Mouse (Mus musculus): Measurements from ENCODE around the gene Olfr1032. TPM values are rescaled to one million over a fixed set of nuclear protein-coding genes. Genes with fewer than 3 reads are reported as not detected.

Olfr1032 gene
- polyA plus RNA-seq, 1 experiment from 2014 or later: not detected

Other genes with a start within 250 kb of the Olfr1032 start
- not detected in 2 replicates for gene Olfr1012, start 242.8 kb upstream of the Olfr1032 start, polyA plus RNA-seq (2014; fragmentation: Nextera tagmentation; extraction: Ambion mirVana)
- not detected in 2 replicates for gene Olfr1013, start 238.4 kb upstream of the Olfr1032 start, polyA plus RNA-seq (2014; fragmentation: Nextera tagmentation; extraction: Ambion mirVana)
- not detected in 2 replicates for gene Olfr1014, start 232.8 kb upstream of the Olfr1032 start, polyA plus RNA-seq (2014; fragmentation: Nextera tagmentation; extraction: Ambion mirVana)
- not detected in 2 replicates for gene Olfr1015, start 223.5 kb upstream of the Olfr1032 start, polyA plus RNA-seq (2014; fragmentation: Nextera tagmentation; extraction: Ambion mirVana)
- gene Olfr1016, start 203.0 kb upstream of the Olfr1032 start, polyA plus RNA-seq (2014; fragmentation: Nextera tagmentation; extraction: Ambion mirVana): not detected in 2 replicates
- gene Olfr1018, start 187.1 kb upstream of the Olfr1032 start, polyA plus RNA-seq (2014; fragmentation: Nextera tagmentation; extraction: Ambion mirVana): not detected in 2 replicates
- gene Olfr1019, start 160.1 kb upstream of the Olfr1032 start, polyA plus RNA-seq (2014; fragmentation: Nextera tagmentation; extraction: Ambion mirVana): not detected in 2 replicates
- not detected in 2 replicates for gene Olfr1020, start 158.5 kb upstream of the Olfr1032 start, polyA plus RNA-seq (2014; fragmentation: Nextera tagmentation; extraction: Ambion mirVana)
- gene Olfr1022, start 136.9 kb upstream of the Olfr1032 start, polyA plus RNA-seq (2014; fragmentation: Nextera tagmentation; extraction: Ambion mirVana): not detected in 2 replicates
- not detected in 2 replicates for gene Olfr1023, start 119.9 kb upstream of the Olfr1032 start, polyA plus RNA-seq (2014; fragmentation: Nextera tagmentation; extraction: Ambion mirVana)
- gene Olfr1024, start 100.5 kb upstream of the Olfr1032 start, polyA plus RNA-seq (2014; fragmentation: Nextera tagmentation; extraction: Ambion mirVana): not detected in 2 replicates
- not detected in 2 replicates for gene Olfr1025-ps1, start 90.3 kb upstream of the Olfr1032 start, polyA plus RNA-seq (2014; fragmentation: Nextera tagmentation; extraction: Ambion mirVana)
- not detected in 2 replicates for gene Olfr1026, start 84.0 kb upstream of the Olfr1032 start, polyA plus RNA-seq (2014; fragmentation: Nextera tagmentation; extraction: Ambion mirVana)
- gene Olfr1028, start 55.1 kb upstream of the Olfr1032 start, polyA plus RNA-seq (2014; fragmentation: Nextera tagmentation; extraction: Ambion mirVana): not detected in 2 replicates
- gene Olfr1029, start 31.6 kb upstream of the Olfr1032 start, polyA plus RNA-seq (2014; fragmentation: Nextera tagmentation; extraction: Ambion mirVana): not detected in 2 replicates
- gene Olfr1030, start 26.3 kb upstream of the Olfr1032 start, polyA plus RNA-seq (2014; fragmentation: Nextera tagmentation; extraction: Ambion mirVana): not detected in 2 replicates
- not detected in 2 replicates for gene Olfr1031, start 15.2 kb upstream of the Olfr1032 start, polyA plus RNA-seq (2014; fragmentation: Nextera tagmentation; extraction: Ambion mirVana)
- gene Olfr1033, start 15.1 kb downstream of the Olfr1032 start, polyA plus RNA-seq (2014; fragmentation: Nextera tagmentation; extraction: Ambion mirVana): 0.34 TPM in 1 of 2 replicates, not detected in the other
- not detected in 2 replicates for gene Olfr1034, start 40.3 kb downstream of the Olfr1032 start, polyA plus RNA-seq (2014; fragmentation: Nextera tagmentation; extraction: Ambion mirVana)
- not detected in 2 replicates for gene Olfr1036, start 68.5 kb downstream of the Olfr1032 start, polyA plus RNA-seq (2014; fragmentation: Nextera tagmentation; extraction: Ambion mirVana)
- not detected in 2 replicates for gene Olfr1037, start 81.8 kb downstream of the Olfr1032 start, polyA plus RNA-seq (2014; fragmentation: Nextera tagmentation; extraction: Ambion mirVana)
- not detected in 2 replicates for gene Olfr1039, start 130.4 kb downstream of the Olfr1032 start, polyA plus RNA-seq (2014; fragmentation: Nextera tagmentation; extraction: Ambion mirVana)
- not detected in 2 replicates for gene Olfr1040, start 141.2 kb downstream of the Olfr1032 start, polyA plus RNA-seq (2014; fragmentation: Nextera tagmentation; extraction: Ambion mirVana)
- not detected in 2 replicates for gene Olfr1042, start 156.3 kb downstream of the Olfr1032 start, polyA plus RNA-seq (2014; fragmentation: Nextera tagmentation; extraction: Ambion mirVana)
- gene Olfr1043, start 162.0 kb downstream of the Olfr1032 start, polyA plus RNA-seq (2014; fragmentation: Nextera tagmentation; extraction: Ambion mirVana): not detected in 2 replicates
- gene Olfr1044, start 172.3 kb downstream of the Olfr1032 start, polyA plus RNA-seq (2014; fragmentation: Nextera tagmentation; extraction: Ambion mirVana): not detected in 2 replicates
- not detected in 2 replicates for gene Olfr52, start 180.1 kb downstream of the Olfr1032 start, polyA plus RNA-seq (2014; fragmentation: Nextera tagmentation; extraction: Ambion mirVana)
- not detected in 2 replicates for gene Olfr1045, start 197.5 kb downstream of the Olfr1032 start, polyA plus RNA-seq (2014; fragmentation: Nextera tagmentation; extraction: Ambion mirVana)
- gene Olfr1046, start 213.8 kb downstream of the Olfr1032 start, polyA plus RNA-seq (2014; fragmentation: Nextera tagmentation; extraction: Ambion mirVana): not detected in 2 replicates
- gene Olfr1047, start 225.9 kb downstream of the Olfr1032 start, polyA plus RNA-seq (2014; fragmentation: Nextera tagmentation; extraction: Ambion mirVana): not detected in 2 replicates
- not detected in 2 replicates for gene Olfr1048, start 234.7 kb downstream of the Olfr1032 start, polyA plus RNA-seq (2014; fragmentation: Nextera tagmentation; extraction: Ambion mirVana)